Mouse (Mus musculus) urinary bladder, postnatal 0 days (tissue): ENCODE results near the gene Atf5. TPM values are rescaled to one million over a fixed set of nuclear protein-coding genes. Genes with fewer than 3 reads are reported as not detected.

Experiments
- microRNA counts: library from miRNA; unstranded; fragments of <30 nt; microRNA quantifications from one replicate; lab custom pipeline; 2016
- microRNA-seq: library from miRNA; unstranded; fragments of <30 nt; microRNA quantifications from one replicate; pipeline ENCODE4, GENCODE M21; 2016
- polyA plus RNA-seq: library from polyadenylated mRNA; unstranded; fragments of >200 nt; fragmentation: Nextera tagmentation; extraction: Ambion mirVana; gene quantifications from 2 replicates; pipeline ENCODE4 v1.2.1, GENCODE M21; 2015

The Atf5 gene
- 6.1 and 8.3 TPM in 2 replicates for polyA plus RNA-seq

GRCm38 (mm10) chr7:44816470-44817021 lies at the start of gene Atf5:
TSS of gene Atf5 (minus strand) at chr7:44816658.

DNA sequence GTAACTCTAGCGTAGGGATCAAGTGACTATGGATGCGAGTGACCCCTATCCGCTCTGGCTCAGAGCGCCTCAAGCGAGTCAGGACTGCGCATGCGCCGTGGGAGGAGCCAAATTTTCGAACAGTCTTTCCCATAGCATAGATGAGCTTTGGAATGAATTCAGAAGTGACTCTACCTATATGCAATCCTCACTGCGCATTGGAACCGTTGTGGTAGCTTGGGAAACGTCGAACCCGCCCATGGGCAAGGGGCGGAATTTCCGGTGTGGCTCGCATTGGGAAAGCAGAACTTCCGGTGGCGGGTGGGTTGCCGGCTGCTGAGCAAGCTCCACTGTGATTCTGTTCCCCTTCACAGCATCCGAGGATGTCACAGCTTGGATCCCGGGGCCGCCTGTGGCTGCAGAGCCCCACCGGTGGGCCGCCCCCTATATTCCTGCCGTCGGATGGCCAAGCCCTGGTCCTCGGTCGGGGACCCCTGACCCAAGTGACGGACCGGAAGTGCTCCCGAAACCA lies 40.6 kb upstream of the Atf5 start, which contains the start of gene Pnkp:
Gene Pnkp, plus strand, starts transcription at position 98 of the 511 bp plus-strand sequence.

GRCm38 (mm10) chr7:44848561-44849415 lies 32.3 kb upstream of the Atf5 start, which contains the start of the genes Akt1s1 and Tbc1d17:
TSS of gene Akt1s1 (plus strand) at chr7:44848991.
TSS of gene Tbc1d17 (minus strand) at chr7:44849079.

DNA sequence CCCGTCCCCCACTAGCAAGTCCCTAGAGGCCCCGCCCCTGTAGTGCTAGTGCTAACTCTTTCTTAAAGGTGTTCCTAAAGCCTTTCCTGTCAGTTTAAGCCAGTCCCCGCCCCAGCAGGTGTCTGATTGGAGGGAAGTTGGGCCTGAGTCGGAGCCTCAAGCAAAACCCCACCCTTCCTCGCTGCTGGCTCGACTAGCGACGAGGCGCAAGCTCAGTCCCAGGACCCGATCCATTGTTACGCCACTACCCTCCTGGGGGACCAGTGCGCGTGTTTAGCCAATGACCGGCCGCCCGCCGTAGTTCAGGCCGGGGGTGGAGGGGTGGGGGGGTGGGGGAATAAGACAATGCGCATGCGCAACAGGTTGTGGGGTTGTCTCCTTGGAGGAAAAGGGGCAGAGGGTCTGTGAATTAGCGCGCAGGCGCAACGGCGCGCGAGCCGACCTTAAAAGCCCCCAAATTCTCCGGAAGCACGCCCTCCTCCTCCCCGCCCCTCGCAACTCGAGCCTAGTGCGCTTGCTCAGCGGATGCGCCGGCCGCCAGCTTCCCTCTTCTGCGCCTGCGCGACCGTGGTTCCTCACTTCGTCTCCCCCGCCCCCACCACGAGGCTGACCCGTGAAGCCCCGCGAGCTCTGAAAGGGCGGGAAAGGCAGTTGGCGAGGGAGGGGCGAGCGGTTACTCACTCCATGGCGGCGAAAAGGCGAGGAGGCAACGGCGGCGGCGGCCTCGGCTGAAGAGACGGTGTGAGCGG lies 563 bp downstream of the Atf5 start, which contains the start of the genes Nup62 and Il4i1:
Gene Nup62, plus strand, starts transcription at position 368 of the 749 bp plus-strand sequence.
Gene Il4i1, plus strand, starts transcription at position 667 of the 749 bp plus-strand sequence.

MicroRNA genes within 50 kb of the gene (microRNA counts, 519-probe panel; counts per million panel counts)
- microRNA mmu-miR-707 (lab: Ali Mortazavi, UCI): not detected

Small RNA genes within 50 kb of the gene (microRNA-seq; reads per million reads assigned to microRNA genes)
- not detected for gene Mir707

Other genes starting within 250 kb of the Atf5 start
- gene Napsa, start 244.3 kb downstream of the Atf5 start, polyA plus RNA-seq: 0.46 and 0.57 TPM in 2 replicates
- 0.05 and 0.08 TPM in 2 replicates for gene Kcnc3, start 226.0 kb downstream of the Atf5 start, polyA plus RNA-seq
- 11.2 and 12.2 TPM in 2 replicates for gene Myh14, start 145.8 kb downstream of the Atf5 start, polyA plus RNA-seq
- not detected in 2 replicates for gene Izumo2, start 107.9 kb downstream of the Atf5 start, polyA plus RNA-seq
- gene Vrk3, start 68.2 kb downstream of the Atf5 start, polyA plus RNA-seq: 15.4 and 17.6 TPM in 2 replicates
- gene Zfp473, start 65.6 kb downstream of the Atf5 start, polyA plus RNA-seq: 0.21 and 0.35 TPM in 2 replicates
- gene Nup62, start 570 bp downstream of the Atf5 start, polyA plus RNA-seq: 40.2 and 44.4 TPM in 2 replicates
- gene Il4i1, start 271 bp downstream of the Atf5 start, polyA plus RNA-seq: 0.51 and 0.73 TPM in 2 replicates
- 89.9 and 95.2 TPM in 2 replicates for gene Akt1s1, start 32.3 kb upstream of the Atf5 start, polyA plus RNA-seq
- gene Tbc1d17, start 32.4 kb upstream of the Atf5 start, polyA plus RNA-seq: 40.6 and 43.1 TPM in 2 replicates
- 23.5 and 32.3 TPM in 2 replicates for gene Pnkp, start 40.5 kb upstream of the Atf5 start, polyA plus RNA-seq
- 204 and 244 TPM in 2 replicates for gene Ptov1, start 53.1 kb upstream of the Atf5 start, polyA plus RNA-seq
- 56.3 and 58.9 TPM in 2 replicates for gene Med25, start 76.1 kb upstream of the Atf5 start, polyA plus RNA-seq
- 27.5 and 29.3 TPM in 2 replicates for gene Fuz, start 79.4 kb upstream of the Atf5 start, polyA plus RNA-seq
- gene Ap2a1, start 112.8 kb upstream of the Atf5 start, polyA plus RNA-seq: 32.3 and 40.8 TPM in 2 replicates
- 0.23 and 0.39 TPM in 2 replicates for gene Tsks, start 126.5 kb upstream of the Atf5 start, polyA plus RNA-seq
- gene Cpt1c, start 158.2 kb upstream of the Atf5 start, polyA plus RNA-seq: 10.1 and 10.3 TPM in 2 replicates
- gene Prmt1, start 169.9 kb upstream of the Atf5 start, polyA plus RNA-seq: 237 and 244 TPM in 2 replicates
- 52.3 and 56.8 TPM in 2 replicates for gene Irf3, start 181.0 kb upstream of the Atf5 start, polyA plus RNA-seq
- 31.9 and 33.3 TPM in 2 replicates for gene Bcl2l12, start 182.1 kb upstream of the Atf5 start, polyA plus RNA-seq
- 22.9 and 24.6 TPM in 2 replicates for gene Scaf1, start 199.7 kb upstream of the Atf5 start, polyA plus RNA-seq
- 342 and 359 TPM in 2 replicates for gene Rras, start 201.3 kb upstream of the Atf5 start, polyA plus RNA-seq
- gene Prr12, start 236.2 kb upstream of the Atf5 start, polyA plus RNA-seq: 4.3 and 5.6 TPM in 2 replicates
- 33.7 and 38.6 TPM in 2 replicates for gene Nosip, start 245.8 kb upstream of the Atf5 start, polyA plus RNA-seq
- gene Prrg2, start 246.0 kb upstream of the Atf5 start, polyA plus RNA-seq: 22.6 and 23.4 TPM in 2 replicates